Mouse (Mus musculus) forebrain, embryonic 11.5 days (tissue): Measurements from ENCODE around the gene Kcnk15. TPM values are rescaled to one million over a fixed set of nuclear protein-coding genes. Genes with fewer than 3 reads are reported as not detected.

Source experiments
- ATAC-seq: fragments of 200-750 bp; cut with Nextera tagmentation; replicated peaks from 2 replicates; pipeline ENCODE4 v1.8.0; 2017; ENCODE audit warnings: moderate TSS enrichment; ENCODE audit not compliant: low FRiP score
- DNase-seq: peaks from one replicate; pipeline ENCODE4 v3.0.0-alpha.2; 2017; ENCODE audit warnings: low spot score
- H3K27ac ChIP-seq: fragments of 300-500 bp; sonication (generic); 2 replicates; pipeline ENCODE4 v1.5.1; 2014; ENCODE audit warnings: low read depth, low read length
- H3K27me3 ChIP-seq: fragments of 300-500 bp; sonication (generic); 2 replicates; pipeline ENCODE4 v1.6.1; 2014; ENCODE audit warnings: mild to moderate bottlenecking, low read length, mixed read lengths; ENCODE audit not compliant: control insufficient read depth, insufficient read depth
- H3K36me3 ChIP-seq: fragments of 300-500 bp; sonication (generic); 2 replicates; pipeline ENCODE4 v1.6.1; 2014; ENCODE audit warnings: mild to moderate bottlenecking, low read length, moderate library complexity, mixed read lengths; ENCODE audit not compliant: control insufficient read depth, insufficient read depth
- H3K4me1 ChIP-seq: fragments of 300-500 bp; sonication (generic); replicated peaks from 2 replicates; pipeline ENCODE4 v1.6.1; 2014; ENCODE audit warnings: low read length, mixed read lengths; ENCODE audit not compliant: control insufficient read depth, insufficient read depth
- H3K4me2 ChIP-seq: fragments of 300-500 bp; sonication (generic); 2 replicates; pipeline ENCODE4 v1.6.1; 2014; ENCODE audit warnings: low read depth, mild to moderate bottlenecking, low read length, moderate library complexity, mixed read lengths; ENCODE audit not compliant: severe bottlenecking
- H3K4me3 ChIP-seq: fragments of 300-500 bp; sonication (generic); 2 replicates; pipeline ENCODE4 v1.5.1; 2014; ENCODE audit warnings: low read depth, low read length
- H3K9ac ChIP-seq: fragments of 300-500 bp; sonication (generic); 2 replicates; pipeline ENCODE4 v1.6.1; 2014; ENCODE audit warnings: low read length
- H3K9me3 ChIP-seq: fragments of 300-500 bp; sonication (generic); 2 replicates; pipeline ENCODE4 v1.6.1; 2016; ENCODE audit warnings: low read length, mixed read lengths; ENCODE audit not compliant: control insufficient read depth
- WGBS: fragments of 180-500 bp; shearing (Covaris S2); extraction: QIAGEN DNeasy Blood & Tissue Kit; methylation state at CpG from one replicate; pipeline ENCODE4 v1.1.7; 2014; 5-methylcytosine and 5-hydroxymethylcytosine counted together
- polyA plus RNA-seq: library from polyadenylated mRNA; unstranded; fragments of >200 nt; fragmentation: Nextera tagmentation; extraction: Ambion mirVana; gene quantifications from 2 replicates; pipeline ENCODE4 v1.2.1, GENCODE M21; 2014

The Kcnk15 gene
- polyA plus RNA-seq, 1 experiment from 2014 or later = not detected

DNA sequence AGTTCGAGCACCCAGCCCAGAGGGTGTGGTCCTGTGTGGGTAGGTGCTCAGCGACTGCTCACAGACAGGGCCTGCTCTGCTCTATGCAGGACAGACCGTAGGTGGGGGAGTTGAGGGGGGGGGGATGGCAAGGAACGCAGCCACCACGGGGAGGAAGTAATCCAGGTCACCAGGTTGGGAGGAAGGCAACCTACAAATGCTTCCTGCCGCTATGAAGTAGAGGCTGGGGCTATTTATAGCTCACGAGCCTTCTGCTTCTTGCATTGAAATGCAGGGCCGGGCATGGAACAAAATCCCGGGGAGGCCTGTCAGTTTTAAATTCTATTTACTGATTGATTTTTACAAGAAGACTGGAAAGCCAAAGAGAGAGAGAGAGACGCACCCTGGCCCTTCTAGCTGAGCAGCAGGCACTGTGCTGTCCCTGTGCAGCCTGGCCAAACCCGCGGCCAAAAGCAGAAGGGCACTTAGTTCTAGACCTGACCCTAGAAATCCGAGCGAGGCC lies 46.5 kb downstream of the Kcnk15 start:
- no peaks in the 10 kb centered on the region for H3K9me3 ChIP-seq
- DNase-seq (no peak), ATAC-seq (no peak)
- no peak overlapping the region for H3K9ac ChIP-seq
- no peak overlapping the region for H3K4me2 ChIP-seq
- no peaks in the 10 kb centered on the region for H3K27me3 ChIP-seq
- H3K4me3 ChIP-seq = no peak overlapping the region
- 63% methylated on average over 14 of the region's 14 CpGs for WGBS
- no peaks in the 10 kb centered on the region for H3K4me1 ChIP-seq
- no peak overlapping the region for H3K27ac ChIP-seq
- no peaks in the 10 kb centered on the region for H3K36me3 ChIP-seq

- 89% methylated on average over 7 of the region's 7 CpGs for WGBS
Observed at GRCm38 (mm10) chr2:163901043-163901442, 47.6 kb downstream of the Kcnk15 start.

DNA sequence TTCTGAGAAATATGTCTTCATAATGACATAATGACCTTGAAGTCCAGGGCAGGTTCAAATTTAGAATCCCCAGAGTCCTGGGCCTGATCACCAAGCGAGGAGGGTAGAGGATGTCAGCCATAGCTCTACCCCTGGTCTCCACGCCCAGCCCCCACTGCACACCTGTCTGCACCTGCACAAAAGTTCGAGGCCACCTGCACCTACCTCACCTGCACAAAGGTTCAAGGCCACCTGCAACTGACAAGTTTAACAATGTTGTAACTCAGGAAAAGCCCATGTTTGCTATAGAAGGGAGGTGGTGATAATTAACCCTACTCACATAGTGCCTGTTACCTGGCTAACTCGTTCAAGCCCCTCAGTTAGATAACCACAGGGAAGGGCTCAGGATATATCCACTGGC lies 49.0 kb downstream of the Kcnk15 start:
- no peak overlapping the region for H3K27ac ChIP-seq
- WGBS = 89% methylated on average over 4 of the region's 4 CpGs

More at GRCm38 (mm10) chr2:163901043-163901442, 47.6 kb downstream of the Kcnk15 start:
- ATAC-seq (no peak), DNase-seq (no peak)
- Histone ChIP-seq H3K9me3 (no peaks in the 10 kb centered on the region), H3K36me3 (no peaks in the 10 kb centered on the region), H3K4me3 (no peak overlapping the region), H3K4me1 (no peaks in the 10 kb centered on the region), H3K4me2 (no peak overlapping the region), H3K27ac (no peak overlapping the region), H3K9ac (no peak overlapping the region), H3K27me3 (no peaks in the 10 kb centered on the region)

DNA sequence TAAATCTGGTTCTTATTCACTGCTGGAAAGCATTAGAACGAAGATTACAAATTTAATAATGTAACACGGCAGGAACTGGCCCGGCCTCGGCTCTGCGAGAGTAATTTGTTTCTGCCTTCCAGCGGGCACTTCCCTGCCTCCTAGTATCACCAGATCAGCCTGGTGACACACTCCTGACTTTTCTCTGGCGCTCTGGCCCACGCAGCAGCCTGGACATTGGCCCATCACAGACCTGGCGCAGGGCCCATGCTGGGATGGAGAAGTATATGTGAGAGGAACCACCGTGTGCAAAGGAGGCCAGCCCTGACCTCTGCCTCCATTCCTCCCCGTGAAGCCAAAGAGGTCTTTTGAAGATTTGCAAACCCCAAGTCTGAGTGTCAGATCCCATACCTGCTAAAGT lies 50.0 kb downstream of the Kcnk15 start:
- ATAC-seq (no peak), DNase-seq (no peak)
- no peak overlapping the region for H3K27ac ChIP-seq
- WGBS = 73% methylated on average over 11 of the region's 11 CpGs
- H3K36me3 ChIP-seq = no peaks in the 10 kb centered on the region
- no peaks in the 10 kb centered on the region for H3K9me3 ChIP-seq
- no peaks in the 10 kb centered on the region for H3K4me1 ChIP-seq
- no peak overlapping the region for H3K4me2 ChIP-seq
- no peak overlapping the region for H3K9ac ChIP-seq
- no peak overlapping the region for H3K4me3 ChIP-seq
- no peaks in the 10 kb centered on the region for H3K27me3 ChIP-seq

More for the DNA sequence above, 49.0 kb downstream of the Kcnk15 start:
- DNase-seq (no peak), ATAC-seq (no peak)
- Histone ChIP-seq H3K36me3 (no peaks in the 10 kb centered on the region), H3K9me3 (no peaks in the 10 kb centered on the region), H3K4me1 (no peaks in the 10 kb centered on the region), H3K4me3 (no peak overlapping the region), H3K9ac (no peak overlapping the region), H3K4me2 (no peak overlapping the region), H3K27me3 (no peaks in the 10 kb centered on the region)

DNA sequence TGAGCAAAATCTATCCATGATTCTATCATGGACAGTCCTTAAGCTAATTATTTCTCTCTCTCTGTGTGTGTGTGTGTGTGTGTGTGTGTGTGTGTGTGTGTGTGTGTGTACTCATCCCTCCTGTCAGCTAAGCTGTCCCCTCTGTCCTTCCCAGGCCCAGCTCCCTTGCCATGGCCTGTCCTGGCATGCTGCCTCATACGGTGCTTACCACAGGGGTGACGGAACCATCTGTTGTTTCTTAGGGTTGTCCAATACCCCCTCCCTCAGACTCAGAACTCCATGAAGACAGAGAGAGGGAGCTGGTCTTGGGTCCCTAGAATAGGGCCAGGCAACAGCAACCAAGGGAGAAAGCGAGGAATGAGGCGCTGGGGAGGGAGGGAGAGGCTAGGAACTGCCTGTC lies 50.9 kb downstream of the Kcnk15 start:
- ATAC-seq (no peak), DNase-seq (no peak)
- Histone ChIP-seq H3K27ac (no peak overlapping the region), H3K4me2 (no peak overlapping the region), H3K4me1 (no peaks in the 10 kb centered on the region), H3K36me3 (no peaks in the 10 kb centered on the region), H3K9ac (no peak overlapping the region), H3K9me3 (no peaks in the 10 kb centered on the region), H3K27me3 (no peaks in the 10 kb centered on the region), H3K4me3 (no peak overlapping the region)
- 87% methylated on average over 4 of the region's 4 CpGs for WGBS

DNA sequence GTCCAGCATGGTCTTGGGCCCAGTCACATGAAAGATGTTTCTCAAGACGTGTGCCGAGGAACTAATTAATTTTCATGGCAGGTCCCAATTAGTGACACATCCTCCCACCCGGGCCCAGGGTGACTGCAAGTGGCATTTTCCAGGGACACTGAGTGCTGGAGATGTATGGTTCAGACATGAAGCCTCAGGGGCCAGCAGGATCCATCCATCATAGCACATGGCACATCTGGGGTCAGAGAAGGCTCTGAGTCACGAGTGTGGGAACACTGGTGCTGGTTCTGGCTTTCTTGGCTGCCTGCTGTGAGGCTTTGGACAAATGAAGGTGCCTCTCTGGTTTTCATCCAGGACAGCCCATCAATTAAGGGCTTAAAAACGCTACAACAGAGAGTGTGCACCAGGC lies 53.7 kb downstream of the Kcnk15 start:
- Histone ChIP-seq H3K36me3 (no peaks in the 10 kb centered on the region), H3K4me2 (no peak overlapping the region), H3K9me3 (no peaks in the 10 kb centered on the region), H3K27me3 (no peaks in the 10 kb centered on the region), H3K27ac (no peak overlapping the region), H3K4me1 (no peaks in the 10 kb centered on the region), H3K4me3 (no peak overlapping the region), H3K9ac (no peak overlapping the region)
- DNase-seq (no peak), ATAC-seq (no peak)
- WGBS = 75% methylated on average over 5 of the region's 5 CpGs

Other genes starting within 250 kb of the Kcnk15 start
- 28.9 and 30.7 TPM in 2 replicates for gene Serinc3, start 208.5 kb upstream of the Kcnk15 start, polyA plus RNA-seq
- gene Pkig, start 195.3 kb upstream of the Kcnk15 start, polyA plus RNA-seq = 189 and 193 TPM in 2 replicates
- 8.1 and 10.1 TPM in 2 replicates for gene Ada, start 103.4 kb upstream of the Kcnk15 start, polyA plus RNA-seq
- 0.25 and 0.32 TPM in 2 replicates for gene Ccn5, start 32.8 kb upstream of the Kcnk15 start, polyA plus RNA-seq
- 0.98 and 1.2 TPM in 2 replicates for gene Rims4, start 65.0 kb downstream of the Kcnk15 start, polyA plus RNA-seq
- 316 and 330 TPM in 2 replicates for gene Ywhab, start 141.3 kb downstream of the Kcnk15 start, polyA plus RNA-seq
- 1.4 and 1.5 TPM in 2 replicates for gene Pabpc1l, start 171.8 kb downstream of the Kcnk15 start, polyA plus RNA-seq
- gene Stk4, start 216.7 kb downstream of the Kcnk15 start, polyA plus RNA-seq = 39.9 and 40.1 TPM in 2 replicates
- 52.7 and 54.9 TPM in 2 replicates for gene Tomm34, start 217.5 kb downstream of the Kcnk15 start, polyA plus RNA-seq